Mouse (Mus musculus): ENCODE data around the gene Nrm. TPM values are rescaled to one million over a fixed set of nuclear protein-coding genes. Genes with fewer than 3 reads are reported as not detected.
A peak's percentile ranks its signal among the peaks of the same experiment; 100 is the strongest.

Gene Nrm
- polyA plus RNA-seq, 1 experiment from 2014 or later: 48.1 TPM

- no peak overlapping the region for H3K4me2 ChIP-seq
- 92% methylated on average over 3 of the region's 3 CpGs for WGBS (ENCODE audit: insufficient replicate concordance)
Observed at GRCm38 (mm10) chr17:35843514-35843913, 17.6 kb upstream of the Nrm start.

GRCm38 (mm10) chr17:35848112-35848511, 13.0 kb upstream of the Nrm start:
- H3K4me2 ChIP-seq: no peak overlapping the region
- H3K4me3 ChIP-seq (ENCODE audit: low read depth, low read length): no peak overlapping the region
- ATAC-seq (replicated peaks; ENCODE audit: insufficient number of reproducible peaks, low FRiP score, low TSS enrichment): no peak
- H3K36me3 ChIP-seq (ENCODE audit: control insufficient read depth, insufficient read depth, low read length): peaks cover 55% of the 10 kb centered on the region
- no peaks in the 10 kb centered on the region for H3K4me1 ChIP-seq (ENCODE audit: control insufficient read depth, insufficient read depth, low read length)
- H3K9ac ChIP-seq (ENCODE audit: low read depth, low read length): 0 out of 2 replicates have a peak overlapping the region, but pooled peaks have one; percentile 22
- no peaks in the 10 kb centered on the region for H3K27me3 ChIP-seq (ENCODE audit: control insufficient read depth, insufficient read depth, low read length)
- H3K9me3 ChIP-seq (replicated peaks; ENCODE audit: control insufficient read depth, low read length): no peaks in the 10 kb centered on the region
- 68% methylated on average over 1 of the region's 1 CpGs for WGBS (ENCODE audit: insufficient replicate concordance)
- no peak overlapping the region for H3K27ac ChIP-seq (ENCODE audit: low read depth, low read length)

More at GRCm38 (mm10) chr17:35843514-35843913, 17.6 kb upstream of the Nrm start:
- Histone ChIP-seq H3K36me3 (ENCODE audit: control insufficient read depth, insufficient read depth, low read length) (peaks cover 24% of the 10 kb centered on the region), H3K27ac (ENCODE audit: low read depth, low read length) (no peak overlapping the region), H3K9me3 (replicated peaks; ENCODE audit: control insufficient read depth, low read length) (no peaks in the 10 kb centered on the region), H3K4me3 (ENCODE audit: low read depth, low read length) (no peak overlapping the region), H3K4me1 (ENCODE audit: control insufficient read depth, insufficient read depth, low read length) (peaks cover 8% of the 10 kb centered on the region; the same call in 1 of the 2 replicates), H3K9ac (ENCODE audit: low read depth, low read length) (no peak overlapping the region), H3K27me3 (ENCODE audit: control insufficient read depth, insufficient read depth, low read length) (no peaks in the 10 kb centered on the region)
- ATAC-seq (replicated peaks; ENCODE audit: insufficient number of reproducible peaks, low FRiP score, low TSS enrichment): no peak

- no peaks in the 10 kb centered on the region for H3K4me1 ChIP-seq (ENCODE audit: control insufficient read depth, insufficient read depth, low read length)
- H3K27ac ChIP-seq (ENCODE audit: low read depth, low read length): no peak overlapping the region
- no peaks in the 10 kb centered on the region for H3K9me3 ChIP-seq (replicated peaks; ENCODE audit: control insufficient read depth, low read length)
- H3K4me3 ChIP-seq (ENCODE audit: low read depth, low read length): no peak overlapping the region
- H3K36me3 ChIP-seq (ENCODE audit: control insufficient read depth, insufficient read depth, low read length): peaks cover 54% of the 10 kb centered on the region
- no peak overlapping the region for H3K9ac ChIP-seq (ENCODE audit: low read depth, low read length)
- 74% methylated on average over 3 of the region's 3 CpGs for WGBS (ENCODE audit: insufficient replicate concordance)
- no peak for ATAC-seq (replicated peaks; ENCODE audit: insufficient number of reproducible peaks, low FRiP score, low TSS enrichment)
- H3K27me3 ChIP-seq (ENCODE audit: control insufficient read depth, insufficient read depth, low read length): no peaks in the 10 kb centered on the region
- H3K4me2 ChIP-seq: no peak overlapping the region; the same call in 1 of the 2 replicates
Observed at GRCm38 (mm10) chr17:35850974-35851373, 10.1 kb upstream of the Nrm start.

GRCm38 (mm10) chr17:35859371-35859770, 1.7 kb upstream of the Nrm start:
- peaks cover 16% of the 10 kb centered on the region for H3K36me3 ChIP-seq (ENCODE audit: control insufficient read depth, insufficient read depth, low read length)
- H3K4me2 ChIP-seq: no peak overlapping the region
- H3K27ac ChIP-seq (ENCODE audit: low read depth, low read length): no peak overlapping the region
- WGBS (ENCODE audit: insufficient replicate concordance): 83% methylated on average over 1 of the region's 1 CpGs
- H3K9ac ChIP-seq (ENCODE audit: low read depth, low read length): no peak overlapping the region
- no peaks in the 10 kb centered on the region for H3K27me3 ChIP-seq (ENCODE audit: control insufficient read depth, insufficient read depth, low read length)
- H3K4me3 ChIP-seq (ENCODE audit: low read depth, low read length): no peak overlapping the region
- peaks cover 7% of the 10 kb centered on the region for H3K4me1 ChIP-seq (ENCODE audit: control insufficient read depth, insufficient read depth, low read length)
- no peak for ATAC-seq (replicated peaks; ENCODE audit: insufficient number of reproducible peaks, low FRiP score, low TSS enrichment)
- H3K9me3 ChIP-seq (replicated peaks; ENCODE audit: control insufficient read depth, low read length): no peaks in the 10 kb centered on the region

GRCm38 (mm10) chr17:35859835-35860234, 1.3 kb upstream of the Nrm start:
- H3K4me2 ChIP-seq: no peak overlapping the region
- ATAC-seq (replicated peaks; ENCODE audit: insufficient number of reproducible peaks, low FRiP score, low TSS enrichment): no peak
- peaks cover 12% of the 10 kb centered on the region for H3K4me1 ChIP-seq (ENCODE audit: control insufficient read depth, insufficient read depth, low read length)
- H3K9me3 ChIP-seq (replicated peaks; ENCODE audit: control insufficient read depth, low read length): no peaks in the 10 kb centered on the region
- no peak overlapping the region for H3K9ac ChIP-seq (ENCODE audit: low read depth, low read length)
- no peak overlapping the region for H3K27ac ChIP-seq (ENCODE audit: low read depth, low read length)
- peaks cover 12% of the 10 kb centered on the region for H3K36me3 ChIP-seq (ENCODE audit: control insufficient read depth, insufficient read depth, low read length)
- WGBS (ENCODE audit: insufficient replicate concordance): 38% methylated on average over 2 of the region's 2 CpGs
- H3K4me3 ChIP-seq (ENCODE audit: low read depth, low read length): no peak overlapping the region
- H3K27me3 ChIP-seq (ENCODE audit: control insufficient read depth, insufficient read depth, low read length): no peaks in the 10 kb centered on the region

- H3K4me3 ChIP-seq (ENCODE audit: low read depth, low read length): peak overlapping the region; percentile 76
- H3K27ac ChIP-seq (ENCODE audit: low read depth, low read length): peak overlapping the region; percentile 94
- H3K9ac ChIP-seq (ENCODE audit: low read depth, low read length): peak overlapping the region; percentile 80
- WGBS (ENCODE audit: insufficient replicate concordance): 5% methylated on average over 12 of the region's 12 CpGs
- no peaks in the 10 kb centered on the region for H3K9me3 ChIP-seq (replicated peaks; ENCODE audit: control insufficient read depth, low read length)
- H3K4me1 ChIP-seq (ENCODE audit: control insufficient read depth, insufficient read depth, low read length): peaks cover 16% of the 10 kb centered on the region
- no peak for ATAC-seq (replicated peaks; ENCODE audit: insufficient number of reproducible peaks, low FRiP score, low TSS enrichment)
- H3K4me2 ChIP-seq: peak overlapping the region; percentile 67
- H3K27me3 ChIP-seq (ENCODE audit: control insufficient read depth, insufficient read depth, low read length): no peaks in the 10 kb centered on the region
- peaks cover 12% of the 10 kb centered on the region for H3K36me3 ChIP-seq (ENCODE audit: control insufficient read depth, insufficient read depth, low read length)
Observed at GRCm38 (mm10) chr17:35860831-35861197, 304 bp upstream of the Nrm start.

GRCm38 (mm10) chr17:35864832-35865353, 3.8 kb downstream of the Nrm start:
- Histone ChIP-seq H3K27ac (ENCODE audit: low read depth, low read length) (peak overlapping the region; percentile 83), H3K4me2 (peak overlapping the region; percentile 98), H3K4me3 (ENCODE audit: low read depth, low read length) (peak overlapping the region; percentile 49), H3K36me3 (ENCODE audit: control insufficient read depth, insufficient read depth, low read length) (no peaks in the 10 kb centered on the region), H3K4me1 (ENCODE audit: control insufficient read depth, insufficient read depth, low read length) (peaks cover 33% of the 10 kb centered on the region), H3K9ac (ENCODE audit: low read depth, low read length) (peak overlapping the region; percentile 90), H3K27me3 (ENCODE audit: control insufficient read depth, insufficient read depth, low read length) (no peaks in the 10 kb centered on the region), H3K9me3 (replicated peaks; ENCODE audit: control insufficient read depth, low read length) (no peaks in the 10 kb centered on the region)
- no peak for ATAC-seq (replicated peaks; ENCODE audit: insufficient number of reproducible peaks, low FRiP score, low TSS enrichment)
- 19% methylated on average over 10 of the region's 10 CpGs for WGBS (ENCODE audit: insufficient replicate concordance)

GRCm38 (mm10) chr17:35865481-35866280, 4.6 kb downstream of the Nrm start, which contains the start of gene Ppp1r18:
Ppp1r18 (plus strand) TSS chr17:35865593.
- WGBS (ENCODE audit: insufficient replicate concordance): under 1% methylated on average over 45 of the region's 48 CpGs

More at GRCm38 (mm10) chr17:35865481-35866280, 4.6 kb downstream of the Nrm start, which contains the start of gene Ppp1r18:
- Histone ChIP-seq H3K36me3 (ENCODE audit: control insufficient read depth, insufficient read depth, low read length) (peaks cover under 1% of the 10 kb centered on the region; the same call in 1 of the 2 replicates), H3K9ac (ENCODE audit: low read depth, low read length) (peak within 1 kb of the TSS; percentile 90), H3K4me2 (peak within 1 kb of the TSS; percentile 98), H3K4me1 (ENCODE audit: control insufficient read depth, insufficient read depth, low read length) (peaks cover 35% of the 10 kb centered on the region), H3K27ac (ENCODE audit: low read depth, low read length) (peak within 1 kb of the TSS; percentile 83), H3K27me3 (ENCODE audit: control insufficient read depth, insufficient read depth, low read length) (no peaks in the 10 kb centered on the region), H3K9me3 (replicated peaks; ENCODE audit: control insufficient read depth, low read length) (no peaks in the 10 kb centered on the region), H3K4me3 (ENCODE audit: low read depth, low read length) (peak within 1 kb of the TSS; percentile 49)
- peak; percentile 67 for ATAC-seq (replicated peaks; ENCODE audit: insufficient number of reproducible peaks, low FRiP score, low TSS enrichment)
